Mouse (Mus musculus) midbrain, embryonic 10.5 days (tissue): ENCODE measurements at regions not wholly inside any gene's neighbourhood (a gene's known extent, or its start where the extent isn't known, plus 50 kb on each side); places are given as distances from the start of the nearest gene placed in this dataset.

Experiments used
- DNase-seq: peaks from one replicate; pipeline ENCODE4 v3.0.0-alpha.2; 2017; ENCODE audit warnings: low spot score
- H3K27ac ChIP-seq: fragments of 300-500 bp; sonication (generic); replicated peaks from 2 replicates; pipeline ENCODE4 v1.5.1; 2016; ENCODE audit warnings: mild to moderate bottlenecking
- H3K27me3 ChIP-seq: fragments of 300-500 bp; sonication (generic); 2 replicates; pipeline ENCODE4 v1.6.1; 2016; ENCODE audit warnings: low read depth, mild to moderate bottlenecking; ENCODE audit not compliant: poor library complexity, severe bottlenecking
- H3K36me3 ChIP-seq: fragments of 300-500 bp; sonication (generic); 2 replicates; pipeline ENCODE4 v1.6.1; 2016; ENCODE audit warnings: mild to moderate bottlenecking, moderate library complexity
- H3K4me1 ChIP-seq: fragments of 300-500 bp; sonication (generic); 2 replicates; pipeline ENCODE4 v1.6.1; 2016
- H3K4me3 ChIP-seq: fragments of 300-500 bp; sonication (generic); 2 replicates; pipeline ENCODE4 v1.5.1; 2016; ENCODE audit warnings: mild to moderate bottlenecking, moderate library complexity
- H3K9me3 ChIP-seq: fragments of 300-500 bp; sonication (generic); replicated peaks from 2 replicates; pipeline ENCODE4 v1.6.1; 2016; ENCODE audit warnings: mild to moderate bottlenecking
- WGBS: fragments of 180-500 bp; shearing (Covaris S2); methylation state at CpG from one replicate; pipeline ENCODE4 v1.1.7; 2016; 5-methylcytosine and 5-hydroxymethylcytosine counted together

DNA sequence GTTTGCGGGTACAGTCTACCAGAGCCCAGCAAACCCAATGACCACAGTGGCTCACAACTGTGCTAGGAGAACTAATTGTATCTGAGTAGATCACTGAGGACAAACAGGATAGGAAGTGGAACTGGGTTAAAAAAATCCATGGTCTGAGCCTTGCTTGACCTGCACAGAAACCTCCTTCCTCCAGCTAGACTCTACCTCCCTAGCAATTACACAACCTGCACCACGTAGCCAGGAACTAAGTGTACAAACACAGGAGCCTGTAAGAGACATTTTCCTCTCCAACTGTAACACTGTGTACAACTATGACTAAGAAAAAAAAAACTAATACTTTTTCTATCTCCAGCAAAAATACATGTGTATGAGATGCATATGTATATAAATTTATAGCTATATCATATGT, 121.8 kb upstream of the Apob start:
- Histone ChIP-seq H3K4me3 (no peak overlapping the region), H3K4me1 (no peaks in the 10 kb centered on the region), H3K27me3 (no peaks in the 10 kb centered on the region), H3K9me3 (no peaks in the 10 kb centered on the region), H3K36me3 (no peaks in the 10 kb centered on the region), H3K27ac (no peak overlapping the region)
- 89% methylated on average over 2 of the region's 2 CpGs for WGBS
- DNase-seq = no peak

DNA sequence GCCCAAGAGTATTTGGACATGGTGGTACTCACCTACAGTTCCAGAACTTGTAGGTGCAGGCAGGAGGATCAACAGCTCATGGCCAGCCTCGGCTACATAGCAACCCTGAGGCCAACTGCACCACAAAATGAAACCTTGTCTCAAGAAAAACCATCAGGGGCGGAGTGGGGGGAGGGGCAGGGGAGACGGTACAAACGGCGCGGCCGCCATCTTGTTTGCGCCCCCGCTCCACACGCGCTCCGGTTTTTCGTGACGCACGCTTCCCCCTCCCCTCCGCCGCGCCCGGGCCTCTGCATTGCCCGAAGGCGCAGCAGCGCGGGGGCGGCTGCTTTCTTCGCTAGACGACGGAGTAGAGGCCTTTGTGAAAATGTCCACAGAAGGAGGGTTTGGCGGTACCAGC, 117.9 kb upstream of the Apob start:
- Histone ChIP-seq H3K27ac (no peak overlapping the region), H3K27me3 (no peaks in the 10 kb centered on the region), H3K4me1 (no peaks in the 10 kb centered on the region), H3K4me3 (no peak overlapping the region), H3K9me3 (no peaks in the 10 kb centered on the region), H3K36me3 (no peaks in the 10 kb centered on the region)
- no peak for DNase-seq
- 85% methylated on average over 28 of the region's 28 CpGs for WGBS

DNA sequence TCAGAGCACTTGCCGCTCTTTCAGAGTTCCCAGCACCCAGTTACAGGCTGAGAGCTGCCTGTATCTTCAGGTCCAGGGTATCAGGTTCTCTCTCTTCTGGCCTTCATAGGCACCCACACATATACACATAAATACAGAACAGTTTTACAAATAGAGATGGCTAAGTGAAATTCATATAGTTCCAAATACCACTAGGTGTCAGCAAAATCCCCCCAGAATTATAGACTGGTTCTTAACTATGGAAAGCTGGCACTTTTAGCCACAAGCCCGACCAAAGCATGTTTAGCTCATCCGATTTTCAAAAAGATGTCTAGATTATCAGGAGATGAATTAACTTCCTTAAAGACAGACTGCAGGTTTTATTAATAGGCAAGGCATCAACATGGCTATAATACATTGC, 107.4 kb upstream of the Apob start:
- WGBS = 73% methylated on average over 3 of the region's 3 CpGs
- Histone ChIP-seq H3K4me3 (no peak overlapping the region), H3K4me1 (no peaks in the 10 kb centered on the region), H3K27ac (no peak overlapping the region), H3K36me3 (no peaks in the 10 kb centered on the region), H3K9me3 (no peaks in the 10 kb centered on the region), H3K27me3 (no peaks in the 10 kb centered on the region)
- DNase-seq = no peak

DNA sequence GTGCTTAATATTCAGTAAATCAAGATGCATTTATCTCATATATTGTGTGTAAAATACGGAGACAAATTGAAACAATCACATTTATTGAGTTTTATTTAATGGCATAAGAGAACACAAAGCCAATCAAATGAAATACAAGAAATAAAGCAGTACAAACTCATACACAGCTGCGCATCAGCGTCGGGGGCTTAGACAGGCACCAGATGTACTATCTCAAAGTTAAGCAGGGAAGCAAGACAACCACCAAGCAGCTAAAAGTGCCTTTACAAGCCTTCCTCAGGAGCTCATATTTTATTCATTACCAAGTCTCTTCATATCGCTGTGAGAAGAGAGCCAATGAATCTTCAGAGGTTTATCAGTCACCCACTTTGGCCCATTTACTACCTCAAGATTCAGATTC, 107.0 kb upstream of the Apob start:
- no peak for DNase-seq
- no peak overlapping the region for H3K4me3 ChIP-seq
- H3K27ac ChIP-seq = no peak overlapping the region
- no peaks in the 10 kb centered on the region for H3K9me3 ChIP-seq
- no peaks in the 10 kb centered on the region for H3K27me3 ChIP-seq
- no peaks in the 10 kb centered on the region for H3K4me1 ChIP-seq
- 92% methylated on average over 5 of the region's 5 CpGs for WGBS
- H3K36me3 ChIP-seq = no peaks in the 10 kb centered on the region

DNA sequence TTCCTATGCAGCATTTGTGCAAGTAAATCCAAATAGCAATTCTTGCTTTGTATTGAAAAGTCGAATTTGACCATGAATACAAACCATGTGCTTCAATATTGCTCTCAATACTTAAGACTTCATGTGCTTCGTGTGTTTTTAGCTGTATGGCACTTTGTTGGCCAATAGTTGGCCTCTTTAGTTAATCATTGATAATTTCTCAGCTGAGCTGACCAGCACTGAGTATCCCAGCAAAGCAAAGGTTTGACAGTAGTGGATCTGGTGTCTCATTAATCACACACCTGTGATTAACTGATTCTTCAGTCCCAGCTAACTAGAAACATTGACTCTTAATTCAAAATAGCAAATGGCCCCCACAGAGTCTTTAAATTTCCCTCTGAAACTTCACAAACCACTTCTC, 102.0 kb upstream of the Apob start:
- Histone ChIP-seq H3K27me3 (no peaks in the 10 kb centered on the region), H3K9me3 (no peaks in the 10 kb centered on the region), H3K4me1 (no peaks in the 10 kb centered on the region), H3K4me3 (no peak overlapping the region), H3K36me3 (no peaks in the 10 kb centered on the region), H3K27ac (no peak overlapping the region)
- DNase-seq = no peak
- 77% methylated on average over 2 of the region's 2 CpGs for WGBS

DNA sequence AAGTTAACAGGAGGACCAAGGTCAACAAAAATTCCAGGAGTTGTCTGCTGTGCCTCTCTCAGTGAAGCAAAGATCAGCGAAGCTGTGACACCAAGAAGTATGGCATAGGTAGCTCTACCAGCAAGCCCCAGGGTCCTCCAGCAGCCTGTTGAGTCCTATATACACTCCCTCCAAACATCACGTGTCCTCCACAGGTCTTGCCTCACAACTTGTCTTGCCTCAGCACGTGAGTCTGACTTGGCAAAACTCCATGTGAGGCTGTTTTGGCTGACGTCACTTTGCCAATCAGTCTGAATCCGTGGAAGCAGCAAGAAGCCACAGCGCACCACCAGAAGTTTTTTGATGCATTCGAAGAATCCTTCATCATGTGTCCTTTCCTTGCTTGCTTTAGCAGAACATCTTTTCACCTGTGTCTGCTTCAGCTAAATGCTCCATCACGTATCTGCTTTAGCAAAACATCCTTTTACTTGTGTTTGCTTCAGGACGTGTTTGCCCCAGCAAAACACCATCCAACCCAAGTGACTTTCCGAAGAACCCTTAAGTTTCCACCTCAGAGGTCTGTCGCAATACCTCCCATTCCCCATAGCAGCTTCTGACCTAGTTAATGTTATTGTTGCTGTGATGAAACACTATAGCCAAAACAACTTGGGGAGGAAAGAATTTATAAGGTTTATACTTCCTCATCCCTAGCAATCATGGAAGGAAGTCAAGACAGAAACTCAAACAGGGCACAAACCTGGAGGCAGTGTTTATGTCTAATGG, 101.0 kb upstream of the Apob start:
- H3K36me3 ChIP-seq = no peaks in the 10 kb centered on the region
- WGBS = 91% methylated on average over 11 of the region's 11 CpGs
- H3K27me3 ChIP-seq = no peaks in the 10 kb centered on the region
- no peak overlapping the region for H3K27ac ChIP-seq
- H3K4me3 ChIP-seq = no peak overlapping the region
- H3K4me1 ChIP-seq = no peaks in the 10 kb centered on the region
- no peaks in the 10 kb centered on the region for H3K9me3 ChIP-seq
- no peak for DNase-seq

DNA sequence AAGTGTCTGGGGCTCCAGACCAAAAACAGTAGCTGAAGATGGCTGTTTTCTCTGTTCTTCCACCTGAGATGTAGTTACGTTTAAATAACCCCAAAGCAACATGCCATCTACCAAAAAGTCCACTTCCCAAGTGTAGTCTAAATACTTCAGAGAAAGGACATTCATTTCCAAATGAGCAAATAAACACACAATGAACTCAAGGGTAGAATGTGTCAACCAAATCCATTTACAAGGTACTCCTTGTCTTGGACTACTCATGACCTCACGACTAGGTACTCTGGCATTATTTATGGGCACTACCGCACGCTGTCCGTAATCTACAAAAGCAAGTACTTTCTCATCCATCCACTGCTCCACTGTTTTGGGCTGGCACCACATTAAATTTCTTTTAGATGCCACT, 98.7 kb upstream of the Apob start:
- no peak for DNase-seq
- Histone ChIP-seq H3K36me3 (no peaks in the 10 kb centered on the region), H3K9me3 (no peaks in the 10 kb centered on the region), H3K27me3 (no peaks in the 10 kb centered on the region), H3K4me1 (no peaks in the 10 kb centered on the region), H3K4me3 (no peak overlapping the region), H3K27ac (no peak overlapping the region)
- 95% methylated on average over 5 of the region's 5 CpGs for WGBS

DNA sequence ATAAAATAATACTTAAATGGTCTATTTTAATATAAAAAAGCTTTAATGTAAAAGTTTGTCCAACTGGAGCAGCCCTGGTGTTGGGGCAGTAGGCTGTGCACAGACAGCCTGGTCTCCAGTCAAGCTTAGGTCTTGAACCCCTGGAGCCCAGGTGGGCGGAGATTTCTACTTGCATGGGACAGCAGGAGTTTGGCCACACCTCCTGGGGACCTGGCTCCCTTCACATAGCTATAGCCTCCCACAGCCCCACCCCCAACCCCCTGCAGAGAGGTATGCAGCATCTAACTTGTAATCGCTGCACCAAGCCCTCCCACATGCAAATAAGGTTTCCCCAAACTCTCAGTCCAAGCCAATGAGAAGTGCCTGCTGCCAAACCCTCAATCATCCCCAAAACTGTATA, 81.3 kb upstream of the Apob start:
- Histone ChIP-seq H3K36me3 (no peaks in the 10 kb centered on the region), H3K27me3 (no peaks in the 10 kb centered on the region), H3K4me3 (no peak overlapping the region), H3K9me3 (no peaks in the 10 kb centered on the region), H3K4me1 (no peaks in the 10 kb centered on the region), H3K27ac (no peak overlapping the region)
- DNase-seq = no peak
- 64% methylated on average over 2 of the region's 2 CpGs for WGBS

DNA sequence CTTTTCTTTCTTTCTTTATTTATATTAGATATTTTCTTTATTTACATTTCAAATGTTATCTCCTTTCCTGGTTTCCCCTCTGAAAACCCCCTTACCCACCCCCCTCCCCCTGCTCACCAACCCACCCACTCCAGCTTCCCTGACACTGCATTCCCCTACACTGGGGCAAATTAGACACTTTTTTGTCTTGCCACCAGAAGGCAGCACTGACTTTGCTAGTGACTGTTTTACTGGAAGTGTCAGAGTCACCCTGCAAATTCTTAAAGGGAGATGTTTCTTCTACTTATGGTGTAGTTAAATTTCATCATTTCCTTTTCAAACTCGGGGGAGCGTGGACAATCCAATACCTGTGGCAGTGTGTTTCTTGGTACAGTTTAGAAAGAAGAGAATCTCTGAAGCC, 72.1 kb upstream of the Apob start:
- Histone ChIP-seq H3K9me3 (no peaks in the 10 kb centered on the region), H3K27ac (no peak overlapping the region), H3K27me3 (no peaks in the 10 kb centered on the region), H3K36me3 (no peaks in the 10 kb centered on the region), H3K4me3 (no peak overlapping the region), H3K4me1 (no peaks in the 10 kb centered on the region)
- no peak for DNase-seq
- WGBS = 88% methylated on average over 2 of the region's 2 CpGs

DNA sequence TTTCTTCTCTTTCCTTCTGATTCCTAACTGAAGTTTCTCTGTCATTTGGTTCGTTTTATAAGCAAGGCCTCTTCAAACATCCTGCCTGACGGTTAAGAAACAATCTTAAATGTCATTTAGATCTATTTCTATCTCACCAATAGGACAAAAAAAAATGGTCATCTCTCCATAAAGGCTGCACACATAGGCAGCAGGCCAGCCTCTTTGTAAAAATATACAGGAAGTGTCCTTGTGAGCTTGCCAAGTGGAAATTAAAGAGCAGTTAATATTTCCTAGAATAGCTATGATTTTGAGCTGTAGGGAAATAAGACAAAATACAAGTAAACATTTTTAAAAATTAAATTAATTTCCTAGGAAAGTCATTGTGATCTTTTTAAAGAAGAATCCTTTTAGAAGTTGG, 70.6 kb upstream of the Apob start:
- no peaks in the 10 kb centered on the region for H3K36me3 ChIP-seq
- H3K27ac ChIP-seq = no peak overlapping the region
- H3K9me3 ChIP-seq = no peaks in the 10 kb centered on the region
- 85% methylated on average over 2 of the region's 2 CpGs for WGBS
- no peaks in the 10 kb centered on the region for H3K4me1 ChIP-seq
- DNase-seq = no peak
- no peaks in the 10 kb centered on the region for H3K27me3 ChIP-seq
- H3K4me3 ChIP-seq = no peak overlapping the region

DNA sequence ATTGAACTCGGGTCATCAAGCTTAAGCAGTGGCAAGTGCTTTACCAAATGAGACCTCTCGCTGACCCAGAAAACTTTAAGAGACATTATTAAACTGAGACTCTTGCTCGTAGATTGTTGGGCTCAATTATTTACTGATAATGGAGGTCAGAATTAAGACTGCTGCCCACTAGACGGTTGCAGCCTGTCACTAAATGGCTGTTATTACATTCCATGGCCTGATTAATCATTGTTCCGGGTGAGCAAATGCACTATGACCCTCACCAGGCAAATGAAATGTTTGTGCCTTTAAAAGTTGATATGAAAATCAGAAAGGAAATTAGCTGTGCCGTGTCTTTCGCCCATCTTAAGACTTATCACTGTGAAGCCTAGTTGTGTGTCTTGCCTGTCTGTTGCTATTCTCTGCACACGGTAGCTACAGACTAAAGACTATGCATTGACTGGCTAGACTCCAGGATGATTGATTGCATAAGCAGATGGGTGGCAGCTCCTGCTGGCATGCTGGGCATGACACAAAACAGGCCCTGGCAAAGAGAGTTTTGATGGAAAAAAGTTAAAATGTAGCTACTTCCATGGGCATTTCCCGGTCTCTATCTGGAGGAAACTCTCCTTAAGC, 67.6 kb upstream of the Apob start:
- Histone ChIP-seq H3K4me1 (no peaks in the 10 kb centered on the region), H3K27ac (no peak overlapping the region), H3K9me3 (no peaks in the 10 kb centered on the region), H3K36me3 (no peaks in the 10 kb centered on the region), H3K4me3 (no peak overlapping the region), H3K27me3 (no peaks in the 10 kb centered on the region)
- DNase-seq = no peak
- 80% methylated on average over 9 of the region's 9 CpGs for WGBS

DNA sequence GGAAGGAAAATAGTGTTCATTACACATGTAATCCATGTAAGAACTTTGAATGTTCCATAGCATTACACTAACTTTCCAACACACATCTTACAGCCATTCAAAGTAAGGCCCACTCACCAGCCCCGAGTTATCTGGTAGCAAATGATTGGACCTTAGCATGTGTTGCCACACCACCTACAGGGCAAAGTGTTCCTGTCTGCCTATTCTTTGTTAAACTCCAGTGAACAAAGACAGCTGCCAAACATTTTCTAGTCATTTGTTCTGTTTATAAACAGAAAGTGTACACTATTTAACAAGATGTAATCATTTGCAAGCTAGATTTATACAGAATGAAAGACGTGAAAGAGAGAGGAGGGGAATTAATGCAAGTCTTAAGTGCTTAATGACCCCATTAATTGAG, 66.9 kb upstream of the Apob start:
- Histone ChIP-seq H3K36me3 (no peaks in the 10 kb centered on the region), H3K9me3 (no peaks in the 10 kb centered on the region), H3K27me3 (no peaks in the 10 kb centered on the region), H3K4me1 (no peaks in the 10 kb centered on the region), H3K27ac (no peak overlapping the region), H3K4me3 (no peak overlapping the region)
- whole genome bisulfite sequencing = 80% methylated on average over 2 of the region's 2 CpGs
- no peak for DNase-seq

DNA sequence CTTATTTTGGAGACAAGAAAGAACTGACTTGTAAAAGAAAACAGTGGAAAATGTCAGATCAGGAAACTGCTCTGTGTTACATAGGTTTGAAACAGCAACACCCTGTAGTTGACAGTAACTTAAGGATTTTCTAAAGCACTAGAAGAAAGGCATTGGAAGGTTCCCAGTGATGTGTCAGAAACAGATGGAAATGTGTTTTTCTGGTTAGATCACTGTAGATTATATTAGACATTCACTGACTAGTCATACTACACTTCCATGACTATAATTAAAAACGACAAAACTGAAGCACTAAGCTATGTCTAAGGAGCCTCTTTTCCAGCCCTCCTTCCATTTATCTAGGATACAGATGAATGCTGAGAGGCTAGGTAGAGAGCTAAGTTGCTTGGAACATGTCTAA, 59.1 kb upstream of the Apob start:
- WGBS = 74% methylated on average over 1 of the region's 1 CpGs
- no peaks in the 10 kb centered on the region for H3K9me3 ChIP-seq
- no peaks in the 10 kb centered on the region for H3K4me1 ChIP-seq
- no peak for DNase-seq
- H3K27me3 ChIP-seq = no peaks in the 10 kb centered on the region
- H3K27ac ChIP-seq = no peak overlapping the region
- no peak overlapping the region for H3K4me3 ChIP-seq
- no peaks in the 10 kb centered on the region for H3K36me3 ChIP-seq
